Mouse (Mus musculus) MEL (cell line): ENCODE results near the gene Cdc73. TPM values are rescaled to one million over a fixed set of nuclear protein-coding genes. Genes with fewer than 3 reads are reported as not detected.
A peak's percentile ranks its signal among the peaks of the same experiment; 100 is the strongest.

Experiments used
- DNase-seq: peaks from one replicate; pipeline ENCODE4 v3.0.0; 2011; ENCODE audit warnings: low read depth, low spot score
- H3K27ac ChIP-seq: 2 replicates; pipeline ENCODE4 v1.5.1; 2012; ENCODE audit warnings: low read depth, mild to moderate bottlenecking, control low read depth, low read length, moderate library complexity; ENCODE audit not compliant: control insufficient read depth
- H3K27me3 ChIP-seq, 2 experiments: fragments of 150-350 bp in 1 of 2; sonication (generic) in 1 of 2; 2 replicates each; pipeline ENCODE4 v1.6.1; 2012; ENCODE audit warnings: low read length in 2 of 2, mild to moderate bottlenecking in 2 of 2, improper control_type of control experiment in 1 of 2, moderate library complexity in 1 of 2; ENCODE audit not compliant: insufficient read depth in 2 of 2, control insufficient read depth in 1 of 2
- H3K36me3 ChIP-seq, 2 experiments: 2 replicates each; pipeline ENCODE4 v1.6.1; 2012 to 2014; ENCODE audit warnings: low read length in 2 of 2, improper control_type of control experiment in 1 of 2, inconsistent platforms in 1 of 2, mild to moderate bottlenecking in 1 of 2; ENCODE audit not compliant: insufficient read depth in 2 of 2, control insufficient read depth in 1 of 2
- H3K4me1 ChIP-seq, 2 experiments: fragments of 150-350 bp in 1 of 2; sonication (generic) in 1 of 2; 2 replicates each; pipeline ENCODE4 v1.6.1; 2012; ENCODE audit warnings: low read length in 2 of 2, improper control_type of control experiment in 1 of 2, mild to moderate bottlenecking in 1 of 2; ENCODE audit not compliant: insufficient read depth in 2 of 2, control insufficient read depth in 1 of 2
- H3K4me3 ChIP-seq, 2 experiments: fragments of 150-350 bp in 1 of 2; sonication (generic) in 1 of 2; 2 replicates each; pipeline ENCODE4 v1.5.1; 2012; ENCODE audit warnings: low read depth in 2 of 2, low read length in 2 of 2, mild to moderate bottlenecking in 2 of 2, moderate library complexity in 2 of 2, control low read depth in 1 of 2, improper control_type of control experiment in 1 of 2; ENCODE audit not compliant: control insufficient read depth in 1 of 2, insufficient read depth in 1 of 2
- H3K79me2 ChIP-seq: 2 replicates; pipeline ENCODE4 v1.6.1; 2012; ENCODE audit warnings: mild to moderate bottlenecking, low read length, moderate library complexity; ENCODE audit not compliant: control insufficient read depth, poor library complexity, insufficient read depth
- H3K9ac ChIP-seq: 2 replicates; pipeline ENCODE4 v1.6.1; 2012; ENCODE audit warnings: low read depth, mild to moderate bottlenecking, control low read depth, low read length, moderate library complexity; ENCODE audit not compliant: control insufficient read depth, poor library complexity, severe bottlenecking
- H3K9me3 ChIP-seq: fragments of 150-350 bp; sonication (generic); replicated peaks from 2 replicates; pipeline ENCODE4 v1.6.1; 2012; ENCODE audit warnings: mild to moderate bottlenecking, low read length, improper control_type of control experiment, moderate library complexity; ENCODE audit not compliant: insufficient read depth
- CHD2 ChIP-seq: IDR thresholded peaks from 2 replicates; pipeline ENCODE4 v1.6.1; 2011; ENCODE audit warnings: low read length, improper control_type of control experiment
- EP300 ChIP-seq, 2 experiments: IDR thresholded peaks; 2 replicates each; pipeline ENCODE4 v1.6.1; 2011; ENCODE audit warnings: improper control_type of control experiment in 2 of 2, low read length in 2 of 2, low read depth in 1 of 2, mild to moderate bottlenecking in 1 of 2
- ETS1 ChIP-seq: IDR thresholded peaks from 2 replicates; pipeline ENCODE4 v1.6.1; 2012; ENCODE audit warnings: low read depth, mild to moderate bottlenecking, inconsistent platforms, low read length, improper control_type of control experiment, moderate library complexity
- GABPA ChIP-seq: IDR thresholded peaks from 2 replicates; pipeline ENCODE4 v1.6.1; 2012; ENCODE audit warnings: low read depth, mild to moderate bottlenecking, inconsistent platforms, low read length, improper control_type of control experiment, moderate library complexity
- GATA1 ChIP-seq: IDR thresholded peaks from 2 replicates; pipeline ENCODE4 v1.6.1; 2011; ENCODE audit warnings: low read depth, low read length, improper control_type of control experiment
- HCFC1 ChIP-seq: IDR thresholded peaks from 2 replicates; pipeline ENCODE4 v1.6.1; 2012; ENCODE audit warnings: low read depth, mild to moderate bottlenecking, inconsistent platforms, low read length, improper control_type of control experiment, moderate library complexity
- JUND ChIP-seq: IDR thresholded peaks from 2 replicates; pipeline ENCODE4 v1.6.1; 2011; ENCODE audit warnings: low read depth, mild to moderate bottlenecking, improper control_type of control experiment, low read length
- KAT2A ChIP-seq: conservative IDR thresholded peaks from 2 replicates; pipeline ENCODE4 v1.6.1; 2012; ENCODE audit warnings: low read depth, low read length, improper control_type of control experiment, inconsistent platforms
- MAFK ChIP-seq: IDR thresholded peaks from 2 replicates; pipeline ENCODE4 v1.6.1; 2011; ENCODE audit warnings: low read depth, mild to moderate bottlenecking, low read length, improper control_type of control experiment, borderline replicate concordance
- MAX ChIP-seq: IDR thresholded peaks from 2 replicates; pipeline ENCODE4 v1.6.1; 2011; ENCODE audit warnings: low read length, improper control_type of control experiment
- MAZ ChIP-seq: IDR thresholded peaks from 2 replicates; pipeline ENCODE4 v1.6.1; 2012; ENCODE audit warnings: low read depth, mild to moderate bottlenecking, inconsistent platforms, low read length, improper control_type of control experiment
- MXI1 ChIP-seq: IDR thresholded peaks from 2 replicates; pipeline ENCODE4 v1.6.1; 2011; ENCODE audit warnings: mild to moderate bottlenecking, low read depth, low read length, improper control_type of control experiment
- MYC ChIP-seq: IDR thresholded peaks from 2 replicates; pipeline ENCODE4 v1.6.1; 2011; ENCODE audit warnings: low read depth, mild to moderate bottlenecking, low read length, improper control_type of control experiment, moderate library complexity
- POLR2A ChIP-seq, 2 experiments: IDR thresholded peaks; 2 replicates each; pipeline ENCODE4 v1.6.1; 2011 to 2012; ENCODE audit warnings: low read length in 2 of 2, mild to moderate bottlenecking in 2 of 2, control low read depth in 1 of 2, improper control_type of control experiment in 1 of 2, low read depth in 1 of 2, moderate library complexity in 1 of 2; ENCODE audit not compliant: control insufficient read depth in 1 of 2, insufficient read depth in 1 of 2, poor library complexity in 1 of 2
- POLR2AphosphoS2 ChIP-seq: IDR thresholded peaks from 2 replicates; pipeline ENCODE4 v1.6.1; 2011; ENCODE audit warnings: low read length, improper control_type of control experiment
- RAD21 ChIP-seq: IDR thresholded peaks from 2 replicates; pipeline ENCODE4 v1.6.1; 2011; ENCODE audit warnings: mild to moderate bottlenecking, low read depth, low read length, improper control_type of control experiment
- RCOR1 ChIP-seq: IDR thresholded peaks from 2 replicates; pipeline ENCODE4 v1.6.1; 2012; ENCODE audit warnings: low read depth, mild to moderate bottlenecking, inconsistent platforms, low read length, improper control_type of control experiment
- SIN3A ChIP-seq: IDR thresholded peaks from 2 replicates; pipeline ENCODE4 v1.6.1; 2012; ENCODE audit warnings: low read length, improper control_type of control experiment, inconsistent platforms
- SMC3 ChIP-seq: IDR thresholded peaks from 2 replicates; pipeline ENCODE4 v1.6.1; 2011; ENCODE audit warnings: low read depth, low read length, improper control_type of control experiment
- TAL1 ChIP-seq: IDR thresholded peaks from 2 replicates; pipeline ENCODE4 v1.6.1; 2012; ENCODE audit warnings: mild to moderate bottlenecking, inconsistent platforms, low read length, moderate library complexity, mixed read lengths
- TCF12 ChIP-seq: IDR thresholded peaks from 2 replicates; pipeline ENCODE4 v1.6.1; 2014; ENCODE audit warnings: low read depth, mild to moderate bottlenecking, inconsistent platforms, low read length, improper control_type of control experiment, moderate library complexity
- USF1 ChIP-seq: IDR thresholded peaks from 2 replicates; pipeline ENCODE4 v1.6.1; 2014; ENCODE audit warnings: low read depth, mild to moderate bottlenecking, inconsistent platforms, low read length, improper control_type of control experiment, moderate library complexity
- ZC3H11A ChIP-seq: IDR thresholded peaks from 2 replicates; pipeline ENCODE4 v1.6.1; 2012; ENCODE audit warnings: low read depth, mild to moderate bottlenecking, inconsistent platforms, low read length, improper control_type of control experiment
- ZKSCAN1 ChIP-seq: IDR thresholded peaks from 2 replicates; pipeline ENCODE4 v1.6.1; 2012; ENCODE audit warnings: low read depth, mild to moderate bottlenecking, inconsistent platforms, low read length, improper control_type of control experiment, moderate library complexity
- ZNF384 ChIP-seq: IDR thresholded peaks from 2 replicates; pipeline ENCODE4 v1.6.1; 2012; ENCODE audit warnings: low read depth, mild to moderate bottlenecking, inconsistent platforms, low read length, improper control_type of control experiment
- polyA plus RNA-seq, 2 experiments: library from polyadenylated mRNA; stranded (reverse) in 1 of 2; unstranded in 1 of 2; fragments of >175 nt in 1 of 2; fragments of >200 nt in 1 of 2; gene quantifications; 2 replicates each; pipeline versions ENCODE4 v1.2.1 to v1.2.4; 2012; ENCODE audit warnings: low replicate concordance in 2 of 2, low read depth in 1 of 2; ENCODE audit not compliant: insufficient read length in 2 of 2, insufficient read depth in 1 of 2, missing spikeins in 1 of 2
- total RNA-seq: library from RNA; depleted of rRNA; stranded (reverse); fragments of 300-350 nt; gene quantifications from 2 replicates; pipeline ENCODE4 v1.2.3, GENCODE M21; 2012

The Cdc73 gene
- total and polyA plus RNA-seq, 3 experiments = 11.6 to 65.8 (median 55.2) TPM

GRCm38 (mm10) chr1:143741331-143741730 is 38.6 kb upstream of the Cdc73 start:
- no peak overlapping the region for H3K9ac ChIP-seq

GRCm38 (mm10) chr1:143740581-143740980 is 37.9 kb upstream of the Cdc73 start:
- Histone ChIP-seq H3K36me3 (peaks cover 0 to 10% of the 10 kb centered on the region in 2 experiments; a peak in 2 of 4 replicates), H3K27ac (no peak overlapping the region; the same call in 1 of the 2 replicates), H3K4me3 (peak overlapping the region; percentile 67 to 94), H3K9ac (peak overlapping the region; percentile 76; the same call in 1 of the 2 replicates), H3K9me3 (no peaks in the 10 kb centered on the region), H3K4me1 (no peaks in the 10 kb centered on the region; a peak in 1 of 4 replicates), H3K27me3 (no peaks in the 10 kb centered on the region), H3K79me2 (no peaks in the 10 kb centered on the region; the same call in 1 of the 2 replicates)
- no peak for DNase-seq
- TF ChIP-seq POLR2A (IDR thresholded peaks at IDR 0.05; ENCODE audit: control insufficient read depth in 1 of 2, insufficient read depth in 1 of 2, low read depth in 1 of 2, low read length in 2 of 2, poor library complexity in 1 of 2) (no peak), ZC3H11A (no peak), ZNF384 (peak; percentile 25; the same call in 1 of the 2 replicates)

More at GRCm38 (mm10) chr1:143741331-143741730, 38.6 kb upstream of the Cdc73 start:
- Histone ChIP-seq H3K4me3 (no peak overlapping the region), H3K4me1 (no peaks in the 10 kb centered on the region; a peak in 1 of 4 replicates), H3K36me3 (peaks cover 0 to 10% of the 10 kb centered on the region in 2 experiments; a peak in 2 of 4 replicates), H3K27me3 (no peaks in the 10 kb centered on the region), H3K79me2 (no peaks in the 10 kb centered on the region; the same call in 1 of the 2 replicates), H3K27ac (no peak overlapping the region), H3K9me3 (no peaks in the 10 kb centered on the region)
- DNase-seq = peak; percentile 51
- no peak for TF ChIP-seq SMC3
- TF ChIP-seq ZNF384 = peak; percentile 45; the same call in 1 of the 2 replicates
- TF ChIP-seq KAT2A = no peak
- peak; percentile 42 for TF ChIP-seq GATA1
- TF ChIP-seq POLR2A (IDR thresholded peaks at IDR 0.05; ENCODE audit: control insufficient read depth in 1 of 2, insufficient read depth in 1 of 2, low read depth in 1 of 2, low read length in 2 of 2, poor library complexity in 1 of 2) = no peak
- TF ChIP-seq ZKSCAN1 = no peak
- no peak for TF ChIP-seq MAZ
- no peak for TF ChIP-seq MAFK
- peak; percentile 36; the same call in 1 of the 2 replicates for TF ChIP-seq MXI1
- TF ChIP-seq MAX = peak; percentile 75
- TF ChIP-seq TCF12 = no peak
- TF ChIP-seq GABPA = no peak
- TF ChIP-seq POLR2AphosphoS2 = no peak
- TF ChIP-seq SIN3A = 0 out of 2 replicates have a peak, but pooled peaks have one; percentile 20
- TF ChIP-seq MYC = peak; percentile 83
- TF ChIP-seq ETS1 = no peak
- TF ChIP-seq USF1 = no peak
- no peak for TF ChIP-seq CHD2
- TF ChIP-seq TAL1 = peak; percentile 63
- peak; percentile 26 to 54; a peak in 2 of 4 replicates for TF ChIP-seq EP300 (IDR thresholded peaks at IDR 0.05; ENCODE audit: low read depth in 1 of 2, low read length in 2 of 2)
- TF ChIP-seq RAD21 = no peak
- TF ChIP-seq JUND = no peak
- TF ChIP-seq RCOR1 = no peak
- no peak for TF ChIP-seq HCFC1
- TF ChIP-seq ZC3H11A = no peak
